Mouse (Mus musculus) megakaryocyte progenitor cell, adult 5-6 weeks (primary cell): ENCODE measurements around the gene Rapgef1. TPM values are rescaled to one million over a fixed set of nuclear protein-coding genes. Genes with fewer than 3 reads are reported as not detected.

Experiments
- ATAC-seq: replicated peaks from 2 replicates; pipeline ENCODE4 v1.8.0; 2016; ENCODE audit warnings: mild to moderate bottlenecking, moderate TSS enrichment, inconsistent platforms; ENCODE audit not compliant: poor library complexity
- total RNA-seq, 2 experiments: library from RNA; stranded (forward) in 1 of 2; stranded (reverse) in 1 of 2; fragments of 157-497, 149-512 nt in 1 of 2; fragments of 200-1000 nt in 1 of 2; gene quantifications; 2 replicates each; pipeline versions ENCODE4 v1.2.3 to v1.2.4; 2015 to 2017

The Rapgef1 gene
- 19.4 and 21.7 TPM in 2 replicates for total RNA-seq (2015)
- 22.9 and 24.9 TPM in 2 replicates for total RNA-seq (2017)

- ATAC-seq = peak; percentile 88
These were observed at the start of gene Rapgef1 for GRCm38 (mm10) chr2:29619484-29620300. Gene Rapgef1, plus strand, starts transcription at chr2:29619720.

GRCm38 (mm10) chr2:29571921-29572700 is 47.4 kb upstream of the Rapgef1 start:
- ATAC-seq = no peak

GRCm38 (mm10) chr2:29572811-29573427 is 46.6 kb upstream of the Rapgef1 start:
- no peak for ATAC-seq

GRCm38 (mm10) chr2:29573591-29573990 is 45.9 kb upstream of the Rapgef1 start:
- ATAC-seq = peak; percentile 90

GRCm38 (mm10) chr2:29574187-29574586 is 45.3 kb upstream of the Rapgef1 start:
- ATAC-seq = no peak

- ATAC-seq = peak; percentile 98
These were observed 37.1 kb upstream of the Rapgef1 start for GRCm38 (mm10) chr2:29582415-29582814.

GRCm38 (mm10) chr2:29586017-29586702 is 33.4 kb upstream of the Rapgef1 start:
- ATAC-seq = no peak

GRCm38 (mm10) chr2:29588006-29588405 is 31.5 kb upstream of the Rapgef1 start:
- no peak for ATAC-seq

GRCm38 (mm10) chr2:29589266-29589665 is 30.3 kb upstream of the Rapgef1 start:
- ATAC-seq = 0 out of 2 replicates have a peak, but pooled peaks have one; percentile 20

GRCm38 (mm10) chr2:29591626-29592025 is 27.9 kb upstream of the Rapgef1 start:
- no peak for ATAC-seq

DNA sequence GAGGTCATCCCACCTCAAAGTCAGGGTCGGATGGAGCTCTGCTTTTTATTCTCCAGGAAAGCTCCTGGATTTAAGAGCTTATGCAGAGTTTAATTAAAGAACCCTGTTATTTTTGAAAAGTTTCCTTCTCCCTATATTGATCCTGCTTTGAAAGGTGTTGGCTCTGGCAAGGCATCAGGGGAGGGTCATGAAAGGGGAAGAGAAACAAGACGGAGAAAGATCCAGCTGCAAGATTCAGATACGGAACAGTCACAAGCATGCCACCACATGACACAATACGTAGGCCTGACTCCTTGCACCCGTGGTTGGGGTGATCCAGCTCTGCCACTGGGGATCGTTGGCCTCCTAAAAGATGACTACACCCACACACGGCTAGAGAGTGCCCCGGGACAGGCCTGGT is 27.0 kb upstream of the Rapgef1 start:
- 0 out of 2 replicates have a peak, but pooled peaks have one; percentile 34 for ATAC-seq

- ATAC-seq = peak; percentile 48; the same call in 1 of the 2 replicates
These were observed 15.6 kb upstream of the Rapgef1 start for GRCm38 (mm10) chr2:29603930-29604329.

DNA sequence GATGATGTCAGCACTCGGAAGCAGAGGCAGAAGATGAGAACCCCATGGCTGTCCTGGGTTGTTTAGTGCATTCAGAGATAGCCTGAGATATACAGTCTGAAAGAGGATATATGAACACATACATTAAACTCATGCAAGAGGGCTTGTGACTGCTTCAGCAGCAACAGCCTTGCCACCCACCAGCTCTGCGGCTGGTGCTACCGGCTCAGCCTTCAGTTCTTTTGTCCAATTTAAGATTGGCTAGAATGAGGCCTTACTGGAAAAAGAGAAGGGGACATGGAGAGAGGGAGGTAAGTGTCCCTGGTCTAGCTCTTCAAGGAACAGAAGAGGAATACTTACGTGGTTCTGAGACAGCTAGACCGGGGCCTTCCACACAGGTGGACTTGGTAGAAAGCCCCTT is 13.9 kb upstream of the Rapgef1 start:
- no peak for ATAC-seq

GRCm38 (mm10) chr2:29606460-29606859 is 13.1 kb upstream of the Rapgef1 start:
- ATAC-seq = no peak

DNA sequence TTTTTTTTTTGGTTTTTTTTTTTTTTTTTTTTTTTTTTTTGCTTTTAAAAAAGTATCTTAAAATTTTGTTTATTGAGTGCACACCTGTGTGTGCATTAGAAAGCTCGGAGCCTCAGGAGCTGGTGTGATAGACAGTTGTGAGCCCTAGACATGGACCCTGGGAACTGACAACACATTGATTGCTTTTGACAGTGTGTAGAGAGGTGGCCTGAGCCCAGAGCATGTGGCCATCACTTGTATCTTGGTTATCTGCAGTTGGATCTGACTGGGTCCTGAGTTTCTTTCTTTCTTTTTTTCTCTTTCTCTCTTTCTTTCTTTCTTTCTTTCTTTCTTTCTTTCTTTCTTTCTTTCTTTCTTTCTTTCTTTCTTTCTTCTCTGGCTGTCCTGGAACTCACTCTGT is 2.2 kb upstream of the Rapgef1 start:
- ATAC-seq = no peak

DNA sequence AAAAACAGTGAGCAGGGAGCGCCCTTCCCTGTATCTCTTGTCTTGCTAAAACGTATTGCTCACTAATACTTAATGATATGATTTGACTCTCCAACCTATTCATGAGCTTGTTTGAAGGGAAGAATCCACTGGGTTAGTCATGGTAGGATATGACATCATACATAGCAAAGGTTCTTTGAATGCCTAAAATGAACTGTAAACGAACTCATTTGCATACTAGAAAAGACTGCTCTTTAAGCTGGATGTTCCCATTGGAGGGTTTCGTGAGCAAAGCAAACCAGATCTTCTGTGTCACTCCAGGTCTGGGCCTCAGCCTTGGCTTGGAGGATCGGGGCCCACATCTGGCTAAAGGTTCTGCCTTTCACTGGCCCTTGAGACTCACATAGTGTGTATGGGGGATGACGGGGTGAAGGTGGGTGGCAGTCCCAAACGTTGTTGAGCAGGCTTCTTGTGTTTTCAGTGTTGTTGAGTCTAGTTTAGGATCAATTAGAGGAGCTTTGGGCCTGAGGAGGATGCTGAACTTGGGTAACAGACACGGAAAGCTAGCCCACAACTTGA is 515 bp upstream of the Rapgef1 start:
- ATAC-seq = no peak

DNA sequence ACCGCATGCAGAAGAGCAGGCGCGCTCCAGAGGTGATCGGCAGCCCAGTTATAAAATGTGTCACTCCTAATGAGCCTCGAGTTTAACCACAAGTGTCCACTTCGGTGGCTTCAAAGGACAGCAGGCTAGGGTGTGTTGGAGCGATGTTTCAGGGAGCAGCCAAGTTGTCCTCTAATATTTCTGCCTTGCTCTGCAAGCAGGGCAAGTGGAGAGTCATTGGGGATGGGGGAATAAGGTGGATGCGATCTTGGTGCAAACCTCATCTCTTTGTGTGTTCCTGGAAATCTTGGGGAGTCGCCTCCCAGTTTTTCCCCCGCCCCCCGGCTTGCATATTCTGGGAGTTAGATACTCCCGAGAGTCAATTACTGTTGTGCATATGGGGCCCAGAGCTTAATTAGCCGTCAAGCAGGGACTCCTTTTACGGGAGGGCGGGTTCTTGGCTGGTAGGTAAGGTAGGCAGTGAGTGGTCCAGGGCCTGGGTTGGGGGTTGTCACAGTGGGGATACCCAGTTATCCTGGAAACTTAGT is 844 bp downstream of the Rapgef1 start:
- no peak for ATAC-seq

- ATAC-seq = no peak
These were observed 1.6 kb downstream of the Rapgef1 start for GRCm38 (mm10) chr2:29621163-29621562.

- no peak for ATAC-seq
These were observed 2.1 kb downstream of the Rapgef1 start for GRCm38 (mm10) chr2:29621636-29622035.
